Mouse (Mus musculus) testis, adult 2 months (tissue): ENCODE data around the gene H2al1i. TPM values are rescaled to one million over a fixed set of nuclear protein-coding genes. Genes with fewer than 3 reads are reported as not detected.
"Not testable (repeated sequence)": the region's sequence is repeated elsewhere in the genome, so short reads cannot be mapped to it uniquely, and the experiment has no call there.

Experiments
- H3K27ac ChIP-seq: fragments of 200-500 bp; 2 replicates; pipeline ENCODE4 v1.5.1; 2012; ENCODE audit warnings: low read depth, low read length; ENCODE audit not compliant: control insufficient read depth, insufficient read depth
- H3K27me3 ChIP-seq: fragments of 200-500 bp; 2 replicates; pipeline ENCODE4 v1.6.1; 2012; ENCODE audit warnings: mild to moderate bottlenecking, low read length, moderate library complexity; ENCODE audit not compliant: control insufficient read depth, insufficient read depth
- H3K36me3 ChIP-seq: fragments of 200-500 bp; 2 replicates; pipeline ENCODE4 v1.6.1; 2012; ENCODE audit warnings: mild to moderate bottlenecking, low read length; ENCODE audit not compliant: control insufficient read depth, insufficient read depth
- H3K4me1 ChIP-seq: fragments of 200-500 bp; 2 replicates; pipeline ENCODE4 v1.6.1; 2012; ENCODE audit warnings: low read length; ENCODE audit not compliant: control insufficient read depth, insufficient read depth
- H3K4me3 ChIP-seq: fragments of 200-500 bp; 2 replicates; pipeline ENCODE4 v1.5.1; 2012; ENCODE audit warnings: low read depth, mild to moderate bottlenecking, low read length, moderate library complexity, mixed read lengths; ENCODE audit not compliant: control insufficient read depth
- CTCF ChIP-seq: fragments of 200-500 bp; IDR thresholded peaks from 2 replicates; pipeline ENCODE4 v1.5.1; 2012; ENCODE audit warnings: low read depth, mild to moderate bottlenecking, inconsistent platforms, low read length, moderate library complexity; ENCODE audit not compliant: control insufficient read depth, insufficient read depth, insufficient replicate concordance
- POLR2A ChIP-seq: fragments of 200-500 bp; IDR thresholded peaks from 2 replicates; pipeline ENCODE4 v1.6.1; 2012; ENCODE audit warnings: low read depth, mild to moderate bottlenecking, inconsistent platforms, low read length, moderate library complexity; ENCODE audit not compliant: control insufficient read depth
- polyA plus RNA-seq: library from polyadenylated mRNA; depleted of rRNA; stranded (reverse); fragments of >200 nt; gene quantifications from 2 replicates; pipeline ENCODE4 v1.2.3, GENCODE M21; 2012

Gene H2al1i
- polyA plus RNA-seq, 1 experiment = not detected

DNA sequence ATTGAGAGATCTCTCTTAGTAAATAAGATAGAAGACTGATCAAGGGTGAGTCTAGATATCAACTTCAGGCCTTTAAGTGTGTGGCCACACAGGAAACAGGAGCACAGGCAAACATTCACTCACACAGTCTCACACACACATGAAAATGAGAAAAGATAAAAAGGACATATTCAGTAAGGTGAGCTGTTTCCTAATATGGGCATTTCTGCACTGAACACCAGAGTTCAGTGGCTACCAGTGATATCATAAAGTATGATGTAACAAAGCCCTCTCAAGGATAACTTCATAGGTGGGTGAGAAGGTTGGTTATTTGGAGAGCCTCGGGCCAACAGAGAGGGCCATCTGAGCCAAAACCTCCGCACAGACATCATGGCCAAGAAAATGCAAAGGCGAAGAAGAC lies 6.5 kb upstream of the H2al1i start, which contains the start of gene H2al1g:
Gene H2al1g (plus strand): TSS at position 301 of the 400 bp plus-strand sequence.
- H3K36me3 ChIP-seq, H3K27me3 ChIP-seq, H3K4me3 ChIP-seq, H3K4me1 ChIP-seq, H3K27ac ChIP-seq: not testable (repeated sequence)

DNA sequence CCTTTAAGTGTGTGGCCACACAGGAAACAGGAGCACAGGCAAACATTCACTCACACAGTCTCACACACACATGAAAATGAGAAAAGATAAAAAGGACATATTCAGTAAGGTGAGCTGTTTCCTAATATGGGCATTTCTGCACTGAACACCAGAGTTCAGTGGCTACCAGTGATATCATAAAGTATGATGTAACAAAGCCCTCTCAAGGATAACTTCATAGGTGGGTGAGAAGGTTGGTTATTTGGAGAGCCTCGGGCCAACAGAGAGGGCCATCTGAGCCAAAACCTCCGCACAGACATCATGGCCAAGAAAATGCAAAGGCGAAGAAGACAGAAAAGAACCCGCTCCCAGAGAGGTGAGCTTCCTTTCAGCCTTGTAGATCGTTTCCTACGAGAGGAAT lies 3.3 kb upstream of the H2al1i start, which contains the start of gene H2al1h:
Gene H2al1h (plus strand): TSS at position 301 of the 400 bp plus-strand sequence.
- H3K27me3 ChIP-seq, H3K36me3 ChIP-seq, H3K4me3 ChIP-seq, H3K27ac ChIP-seq, H3K4me1 ChIP-seq: not testable (repeated sequence)

DNA sequence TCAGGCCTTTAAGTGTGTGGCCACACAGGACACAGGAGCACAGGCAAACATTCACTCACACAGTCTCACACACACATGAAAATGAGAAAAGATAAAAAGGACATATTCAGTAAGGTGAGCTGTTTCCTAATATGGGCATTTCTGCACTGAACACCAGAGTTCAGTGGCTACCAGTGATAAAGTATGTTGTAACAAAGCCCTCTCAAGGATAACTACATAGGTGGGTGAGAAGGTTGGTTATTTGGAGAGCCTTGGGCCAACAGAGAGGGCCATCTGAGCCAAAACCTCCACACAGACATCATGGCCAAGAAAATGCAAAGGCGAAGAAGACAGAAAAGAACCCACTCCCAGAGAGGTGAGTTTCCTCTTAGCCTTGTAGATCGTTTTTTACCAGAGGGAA lies 3.1 kb downstream of the H2al1i start, which contains the start of gene H2al1j:
Gene H2al1j (plus strand): TSS at position 301 of the 400 bp plus-strand sequence.
- not testable (repeated sequence) for H3K4me3 ChIP-seq, H3K4me1 ChIP-seq, H3K27me3 ChIP-seq, H3K36me3 ChIP-seq, H3K27ac ChIP-seq

DNA sequence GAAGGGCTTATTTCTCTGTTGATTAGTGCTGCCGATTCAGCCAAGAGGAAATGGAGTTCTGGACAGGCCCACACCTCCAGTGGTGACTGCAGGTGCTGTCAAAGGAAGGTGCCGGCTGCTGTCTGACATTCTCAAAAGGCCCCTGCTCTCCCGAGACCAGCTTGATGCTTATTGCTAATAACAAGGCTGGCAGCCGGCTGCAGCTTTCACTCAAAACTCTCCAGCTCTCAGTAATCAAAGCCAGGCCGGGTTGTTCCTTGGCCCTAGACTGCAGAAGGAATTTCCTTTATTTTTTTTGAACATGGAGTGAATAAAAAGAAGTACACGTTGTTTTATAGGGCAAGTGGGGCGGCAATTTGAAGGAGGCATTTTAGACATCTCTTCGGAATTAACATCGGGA lies 21.3 kb downstream of the H2al1i start:
- Histone ChIP-seq H3K36me3 (no peaks in the 10 kb centered on the region), H3K27me3 (no peaks in the 10 kb centered on the region), H3K4me1 (no peaks in the 10 kb centered on the region), H3K27ac (no peak overlapping the region), H3K4me3 (no peak overlapping the region)
- TF ChIP-seq CTCF = no peak
- no peak for TF ChIP-seq POLR2A

DNA sequence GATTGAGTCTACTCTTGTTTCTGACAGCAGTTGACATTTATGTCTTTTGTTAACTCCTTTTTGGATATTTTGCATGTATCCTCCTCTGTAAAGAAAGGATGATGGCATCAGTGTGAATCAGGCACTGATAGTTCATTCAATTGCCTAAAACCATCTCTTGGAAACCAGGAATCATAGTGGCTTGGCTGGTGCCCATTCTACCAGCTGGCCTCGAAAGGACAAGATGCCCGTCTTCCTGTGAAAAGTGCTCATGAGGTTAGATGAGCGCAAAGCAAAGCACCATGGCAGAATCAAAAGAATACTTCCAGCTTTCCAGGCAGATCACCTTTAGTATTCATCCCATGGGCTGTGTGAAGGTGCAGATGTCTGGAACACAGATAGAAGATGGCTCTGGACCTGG lies 22.3 kb downstream of the H2al1i start:
- no peaks in the 10 kb centered on the region for H3K36me3 ChIP-seq
- no peak overlapping the region for H3K27ac ChIP-seq
- no peaks in the 10 kb centered on the region for H3K27me3 ChIP-seq
- TF ChIP-seq CTCF (no peak), POLR2A (no peak)
- H3K4me3 ChIP-seq = no peak overlapping the region
- H3K4me1 ChIP-seq = no peaks in the 10 kb centered on the region

DNA sequence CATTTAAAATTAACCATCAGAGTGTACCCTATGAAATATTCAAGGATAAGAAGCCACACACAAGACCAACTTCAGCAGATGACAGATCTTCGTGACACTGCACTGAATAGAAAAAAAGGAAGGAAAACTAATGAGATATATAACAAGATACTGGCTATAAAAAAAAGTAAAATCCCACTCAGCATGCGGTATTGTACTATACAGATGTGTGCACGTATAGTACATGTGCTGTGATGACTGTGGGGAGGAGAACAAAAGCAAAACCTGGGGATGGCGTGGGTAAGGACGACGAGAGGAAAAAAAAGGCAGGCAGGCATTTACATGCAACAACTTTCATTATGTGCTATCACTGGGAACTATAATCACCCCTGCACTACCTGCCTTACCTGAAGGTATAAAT lies 36.4 kb downstream of the H2al1i start:
- H3K36me3 ChIP-seq = no peaks in the 10 kb centered on the region
- no peak overlapping the region for H3K27ac ChIP-seq
- H3K27me3 ChIP-seq = no peaks in the 10 kb centered on the region
- no peak overlapping the region for H3K4me3 ChIP-seq
- TF ChIP-seq POLR2A (no peak), CTCF (no peak)
- no peaks in the 10 kb centered on the region for H3K4me1 ChIP-seq

DNA sequence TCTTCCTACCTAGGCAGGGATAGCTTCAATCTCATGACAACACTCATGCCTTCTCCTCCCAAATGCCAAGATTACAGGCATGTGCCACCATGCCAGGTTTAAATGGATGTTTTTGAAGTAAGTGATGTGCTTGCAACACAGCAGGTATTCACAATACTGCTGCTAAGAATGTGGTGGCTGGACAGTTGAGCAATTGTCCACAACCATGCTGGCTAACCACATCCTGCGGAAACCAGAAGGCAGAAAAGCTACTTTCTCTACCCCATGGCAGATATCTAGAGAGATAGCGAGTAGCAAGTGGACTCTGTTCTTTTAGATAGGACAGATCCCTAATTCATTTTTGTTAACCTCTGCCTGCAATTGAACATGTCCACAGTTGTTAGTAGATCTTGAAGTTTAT lies 36.8 kb downstream of the H2al1i start:
- Histone ChIP-seq H3K27ac (no peak overlapping the region), H3K4me1 (no peaks in the 10 kb centered on the region), H3K4me3 (no peak overlapping the region), H3K36me3 (no peaks in the 10 kb centered on the region), H3K27me3 (no peaks in the 10 kb centered on the region)
- TF ChIP-seq POLR2A (no peak), CTCF (no peak)

DNA sequence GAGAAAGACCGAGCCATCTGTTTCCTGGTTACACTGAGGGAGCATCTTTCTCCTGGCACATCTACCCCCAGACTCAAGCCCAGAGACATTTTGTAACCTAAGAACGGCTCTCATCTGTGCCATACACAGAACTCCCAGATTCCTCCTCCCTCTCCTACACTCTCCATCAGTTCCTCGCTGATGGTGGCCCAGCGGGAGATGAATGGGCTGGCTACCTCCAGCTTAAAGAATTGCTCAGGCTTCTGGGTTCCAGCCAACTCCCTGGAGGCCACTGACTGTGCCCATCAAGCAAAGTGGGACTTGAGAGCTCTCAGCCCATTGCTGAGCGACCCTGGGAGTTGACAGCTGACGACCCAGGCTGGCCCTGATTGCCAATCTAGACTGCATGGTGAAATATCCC lies 39.4 kb downstream of the H2al1i start:
- no peak for TF ChIP-seq CTCF
- no peak for TF ChIP-seq POLR2A
- H3K27me3 ChIP-seq = no peaks in the 10 kb centered on the region
- no peak overlapping the region for H3K4me3 ChIP-seq
- no peak overlapping the region for H3K27ac ChIP-seq
- H3K4me1 ChIP-seq = no peaks in the 10 kb centered on the region
- H3K36me3 ChIP-seq = no peaks in the 10 kb centered on the region
